Mouse (Mus musculus) lung, adult 2 months (tissue): ENCODE measurements around the gene Cmtr1. TPM values are rescaled to one million over a fixed set of nuclear protein-coding genes. Genes with fewer than 3 reads are reported as not detected.
A peak's percentile ranks its signal among the peaks of the same experiment; 100 is the strongest.
"Not testable (repeated sequence)": the region's sequence is repeated elsewhere in the genome, so short reads cannot be mapped to it uniquely, and the experiment has no call there.

Source experiments
- DNase-seq: peaks from one replicate; pipeline ENCODE4 v3.0.0; 2022
- H3K4me1 ChIP-seq: fragments of 200-500 bp; 2 replicates; pipeline ENCODE4 v1.6.1; 2011; ENCODE audit warnings: low read length; ENCODE audit not compliant: control insufficient read depth, insufficient read depth
- H3K4me3 ChIP-seq: fragments of 200-500 bp; replicated peaks from 2 replicates; pipeline ENCODE3; 2011; ENCODE audit warnings: low read depth, mild to moderate bottlenecking, control low read depth, low read length; ENCODE audit errors: extremely low read depth
- CTCF ChIP-seq: fragments of 200-500 bp; IDR thresholded peaks from 2 replicates; pipeline ENCODE4 v1.5.1; 2011; ENCODE audit warnings: mild to moderate bottlenecking, low read length, control low read depth; ENCODE audit not compliant: insufficient read depth
- POLR2A ChIP-seq: fragments of 200-500 bp; IDR thresholded peaks from 2 replicates; pipeline ENCODE4 v1.6.1; 2011; ENCODE audit warnings: low read depth, mild to moderate bottlenecking, control low read depth, low read length, borderline replicate concordance; ENCODE audit errors: extremely low read depth
- WGBS: fragments of 180-500 bp; shearing (Covaris S2); methylation state at CpG from one replicate; pipeline ENCODE4 v1.1.7; 2018; 5-methylcytosine and 5-hydroxymethylcytosine counted together
- polyA plus RNA-seq: library from polyadenylated mRNA; depleted of rRNA; stranded (reverse); fragments of >200 nt; gene quantifications from 2 replicates; pipeline ENCODE4 v1.2.3, GENCODE M21; 2012

Cmtr1 gene
- polyA plus RNA-seq, 1 experiment = 30.7 TPM

- Histone ChIP-seq H3K4me3 (no peak overlapping the region), H3K4me1 (no peaks in the 10 kb centered on the region)
- TF ChIP-seq CTCF (no peak), POLR2A (no peak)
- no peak for DNase-seq
- WGBS = 56% methylated on average over 19 of the region's 19 CpGs
Observed at GRCm38 (mm10) chr17:29711076-29711744, 50.8 kb downstream of the Cmtr1 start.

GRCm38 (mm10) chr17:29711745-29712431 is 51.5 kb downstream of the Cmtr1 start:
- 64% methylated on average over 8 of the region's 8 CpGs for WGBS
- TF ChIP-seq POLR2A = no peak
- no peak for TF ChIP-seq CTCF
- DNase-seq = no peak
- Histone ChIP-seq H3K4me3 (no peak overlapping the region), H3K4me1 (no peaks in the 10 kb centered on the region)

- H3K4me3 ChIP-seq = no peak overlapping the region
- peaks cover 2% of the 10 kb centered on the region; the same call in 1 of the 2 replicates for H3K4me1 ChIP-seq
- TF ChIP-seq POLR2A (no peak), CTCF (no peak)
- no peak for DNase-seq
- 67% methylated on average over 7 of the region's 7 CpGs for WGBS
Observed at GRCm38 (mm10) chr17:29712565-29712964, 52.2 kb downstream of the Cmtr1 start.

DNA sequence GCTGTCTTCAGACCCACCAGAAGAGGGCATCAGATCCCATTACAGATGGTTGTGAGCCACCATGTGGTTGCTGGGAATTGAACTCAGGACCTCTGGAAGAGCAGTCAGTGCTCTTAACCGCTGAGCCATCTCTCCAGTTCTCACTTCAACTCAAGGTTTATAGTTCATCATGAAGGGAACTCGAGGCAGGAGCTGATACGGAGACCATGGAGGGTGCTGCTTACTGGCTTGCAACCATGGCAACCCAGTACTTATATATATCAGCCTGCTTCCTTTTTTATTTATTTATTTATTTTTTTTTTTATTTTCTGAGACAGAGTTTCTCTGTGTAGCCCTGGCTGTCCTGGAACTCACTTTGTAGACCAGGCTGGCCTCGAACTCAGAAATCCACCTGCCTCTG is 53.3 kb downstream of the Cmtr1 start:
- not testable (repeated sequence) for DNase-seq, H3K4me1 ChIP-seq, H3K4me3 ChIP-seq
- 98% methylated on average over 4 of the region's 4 CpGs for WGBS

- WGBS = 5% methylated on average over 41 of the region's 41 CpGs
- DNase-seq = peak; percentile 95
- H3K4me1 ChIP-seq = peaks cover 2% of the 10 kb centered on the region; the same call in 1 of the 2 replicates
- TF ChIP-seq POLR2A (no peak; the same call in 1 of the 2 replicates), CTCF (no peak)
- H3K4me3 ChIP-seq = peak within 1 kb of the TSS; percentile 78
Observed at GRCm38 (mm10) chr17:29716732-29717445, 56.5 kb downstream of the Cmtr1 start, which contains the start of gene Ccdc167. TSS of gene Ccdc167 (minus strand) at chr17:29717044.

DNA sequence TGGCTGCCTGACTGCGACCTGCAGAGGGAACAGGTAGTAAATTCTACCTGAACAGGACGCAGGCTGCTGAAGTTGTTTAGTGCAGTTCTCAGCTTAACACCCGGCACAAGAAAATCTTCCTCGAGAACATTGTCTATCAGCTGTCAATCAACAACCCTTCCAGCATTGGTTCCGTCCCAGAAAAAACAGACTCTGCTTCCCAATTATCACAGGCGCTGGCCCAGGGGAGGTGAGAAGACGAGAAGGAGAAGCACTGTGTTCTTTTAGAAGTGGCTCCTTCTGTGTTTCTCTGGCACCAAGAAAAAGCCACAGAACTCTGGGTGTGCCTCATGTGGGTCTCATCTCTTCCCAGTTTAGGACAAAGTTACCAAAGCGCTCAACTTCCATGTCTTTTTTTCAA is 58.3 kb downstream of the Cmtr1 start:
- no peak for DNase-seq
- TF ChIP-seq CTCF (no peak), POLR2A (no peak)
- peaks cover 2% of the 10 kb centered on the region; the same call in 1 of the 2 replicates for H3K4me1 ChIP-seq
- 83% methylated on average over 8 of the region's 8 CpGs for WGBS
- H3K4me3 ChIP-seq = no peak overlapping the region

- DNase-seq = no peak
- Histone ChIP-seq H3K4me3 (no peak overlapping the region), H3K4me1 (peaks cover 2% of the 10 kb centered on the region; the same call in 1 of the 2 replicates)
- 75% methylated on average over 13 of the region's 13 CpGs for WGBS
- TF ChIP-seq POLR2A = no peak
- TF ChIP-seq CTCF = no peak
Observed at GRCm38 (mm10) chr17:29719628-29720575, 59.5 kb downstream of the Cmtr1 start.

DNA sequence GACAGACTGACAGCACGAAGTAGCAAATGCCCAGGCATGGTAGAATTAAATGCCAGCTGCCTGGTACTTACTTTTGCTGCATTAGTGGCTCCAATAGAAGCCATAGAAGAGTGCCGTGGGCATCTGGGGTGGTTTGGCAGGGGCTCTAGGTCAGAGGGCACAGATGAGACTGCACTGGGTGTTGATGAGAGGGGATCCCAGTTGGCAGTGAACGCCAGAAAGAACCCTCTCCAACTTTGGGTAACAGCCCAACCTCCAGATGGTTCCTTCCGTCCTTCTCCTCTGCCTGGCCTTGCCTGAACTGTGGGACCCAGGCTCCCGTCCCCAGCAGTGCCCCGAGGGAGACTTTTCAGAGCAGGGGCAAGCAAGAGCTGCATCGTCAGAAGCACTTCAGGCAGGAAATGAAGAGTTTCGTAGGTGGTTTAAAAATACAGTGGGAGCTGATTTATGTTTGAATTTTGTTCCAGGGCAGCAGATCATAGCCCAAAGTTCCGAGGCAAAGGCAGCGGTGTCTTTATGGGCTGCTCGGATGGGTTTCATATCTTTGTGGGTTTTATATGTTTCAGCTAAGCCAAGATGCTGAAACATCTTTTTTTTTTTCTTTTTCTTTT is 60.5 kb downstream of the Cmtr1 start:
- Histone ChIP-seq H3K4me3 (no peak overlapping the region), H3K4me1 (peaks cover 2% of the 10 kb centered on the region; the same call in 1 of the 2 replicates)
- no peak for DNase-seq
- TF ChIP-seq POLR2A (no peak), CTCF (no peak)
- 53% methylated on average over 11 of the region's 11 CpGs for WGBS
